Mouse (Mus musculus) embryonic facial prominence, embryonic 11.5 days (tissue): ENCODE data around the gene Mxd4. TPM values are rescaled to one million over a fixed set of nuclear protein-coding genes. Genes with fewer than 3 reads are reported as not detected.

ENCODE experiments used
- ATAC-seq: fragments of 200-750 bp; cut with Nextera tagmentation; replicated peaks from 2 replicates; pipeline ENCODE4 v1.8.0; 2017; ENCODE audit warnings: low read depth; ENCODE audit not compliant: insufficient number of reproducible peaks, low FRiP score, low TSS enrichment
- DNase-seq: peaks from one replicate; pipeline ENCODE4 v3.0.0-alpha.2; 2015; ENCODE audit warnings: low spot score
- H3K27ac ChIP-seq: fragments of 300-500 bp; sonication (generic); replicated peaks from 2 replicates; pipeline ENCODE4 v1.5.1; 2014; ENCODE audit warnings: mild to moderate bottlenecking, low read depth, low read length, control low read depth
- H3K27me3 ChIP-seq: fragments of 300-500 bp; sonication (generic); 2 replicates; pipeline ENCODE4 v1.6.1; 2014; ENCODE audit warnings: mild to moderate bottlenecking, low read length, moderate library complexity, mixed read lengths; ENCODE audit not compliant: control insufficient read depth, insufficient read depth
- H3K36me3 ChIP-seq: fragments of 300-500 bp; sonication (generic); replicated peaks from 2 replicates; pipeline ENCODE4 v1.6.1; 2014; ENCODE audit warnings: low read depth, mild to moderate bottlenecking, low read length, moderate library complexity, mixed read lengths; ENCODE audit not compliant: control insufficient read depth, insufficient read depth
- H3K4me1 ChIP-seq: fragments of 300-500 bp; sonication (generic); 2 replicates; pipeline ENCODE4 v1.6.1; 2014; ENCODE audit warnings: low read length, mixed read lengths; ENCODE audit not compliant: control insufficient read depth, insufficient read depth
- H3K4me2 ChIP-seq: fragments of 300-500 bp; sonication (generic); 2 replicates; pipeline ENCODE4 v1.6.1; 2014; ENCODE audit warnings: low read depth, mild to moderate bottlenecking, control low read depth, low read length, moderate library complexity
- H3K4me3 ChIP-seq: fragments of 300-500 bp; sonication (generic); 2 replicates; pipeline ENCODE4 v1.5.1; 2014; ENCODE audit warnings: low read depth, low read length, control low read depth
- H3K9ac ChIP-seq: fragments of 300-500 bp; sonication (generic); replicated peaks from 2 replicates; pipeline ENCODE4 v1.6.1; 2014; ENCODE audit warnings: mild to moderate bottlenecking, control low read depth, low read length
- H3K9me3 ChIP-seq: fragments of 300-500 bp; sonication (generic); replicated peaks from 2 replicates; pipeline ENCODE4 v1.6.1; 2016; ENCODE audit warnings: mild to moderate bottlenecking, low read length, inconsistent platforms, mixed read lengths; ENCODE audit not compliant: control insufficient read depth
- WGBS: fragments of 180-500 bp; shearing (Covaris S2); extraction: QIAGEN DNeasy Blood & Tissue Kit; methylation state at CpG from one replicate; pipeline ENCODE4 v1.1.7; 2014; 5-methylcytosine and 5-hydroxymethylcytosine counted together
- polyA plus RNA-seq: library from polyadenylated mRNA; unstranded; fragments of >200 nt; fragmentation: Nextera tagmentation; extraction: Ambion mirVana; gene quantifications from 2 replicates; pipeline ENCODE4 v1.2.1, GENCODE M21; 2014

Mxd4 gene
- polyA plus RNA-seq, 1 experiment from 2014 or later: 17.7 TPM

DNA sequence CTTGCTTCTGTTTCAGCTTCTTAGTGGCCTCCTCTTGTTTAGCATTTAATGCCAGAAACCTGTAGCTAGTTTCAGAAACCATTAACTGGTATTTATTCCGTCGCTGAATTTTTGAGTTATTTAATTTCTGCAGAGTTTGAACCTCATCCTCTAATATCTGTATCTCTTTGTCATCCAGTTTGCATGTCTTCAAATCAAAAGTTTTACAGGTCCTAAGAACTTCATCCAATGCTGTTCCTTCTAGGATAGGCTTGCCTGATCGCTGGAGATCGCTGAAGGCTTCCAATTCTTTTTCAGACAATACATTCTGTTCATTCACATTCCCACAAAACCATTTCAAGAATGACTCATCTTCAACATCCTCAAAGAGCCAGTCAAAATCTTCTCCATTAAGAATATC lies 19.7 kb downstream of the Mxd4 start:
- no peak overlapping the region for H3K27ac ChIP-seq
- H3K4me3 ChIP-seq: no peak overlapping the region
- WGBS: 80% methylated on average over 4 of the region's 4 CpGs
- no peaks in the 10 kb centered on the region for H3K27me3 ChIP-seq
- H3K4me1 ChIP-seq: no peaks in the 10 kb centered on the region
- no peaks in the 10 kb centered on the region for H3K9me3 ChIP-seq
- no peak overlapping the region for H3K4me2 ChIP-seq
- no peak for DNase-seq
- H3K36me3 ChIP-seq: no peaks in the 10 kb centered on the region
- no peak for ATAC-seq
- no peak overlapping the region for H3K9ac ChIP-seq

DNA sequence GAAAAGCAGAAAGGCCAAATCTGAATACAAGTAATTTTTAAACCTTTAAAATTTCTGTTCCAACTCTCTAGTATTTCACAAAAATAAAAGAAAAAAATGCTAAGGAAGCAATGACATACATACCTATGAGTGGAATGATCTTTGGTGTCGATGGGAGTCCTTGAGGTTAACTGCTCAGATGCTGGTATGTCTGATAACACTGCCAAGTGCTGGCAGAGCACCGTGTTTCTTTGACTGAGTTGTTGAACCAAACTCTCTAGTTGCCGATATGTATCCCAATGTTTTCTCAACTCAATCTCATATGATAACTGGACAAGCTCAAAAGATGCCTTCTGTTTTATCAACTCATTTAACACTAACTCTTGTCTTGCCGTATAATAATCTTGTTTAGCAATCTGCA lies 21.7 kb downstream of the Mxd4 start:
- H3K4me1 ChIP-seq: no peaks in the 10 kb centered on the region
- ATAC-seq (no peak), DNase-seq (no peak)
- 0 out of 2 replicates have a peak, but pooled peaks cover 2% of the 10 kb centered on the region for H3K36me3 ChIP-seq
- H3K27me3 ChIP-seq: no peaks in the 10 kb centered on the region
- 86% methylated on average over 4 of the region's 4 CpGs for WGBS
- no peak overlapping the region for H3K4me3 ChIP-seq
- no peaks in the 10 kb centered on the region for H3K9me3 ChIP-seq
- no peak overlapping the region for H3K4me2 ChIP-seq
- H3K9ac ChIP-seq: no peak overlapping the region
- no peak overlapping the region for H3K27ac ChIP-seq

DNA sequence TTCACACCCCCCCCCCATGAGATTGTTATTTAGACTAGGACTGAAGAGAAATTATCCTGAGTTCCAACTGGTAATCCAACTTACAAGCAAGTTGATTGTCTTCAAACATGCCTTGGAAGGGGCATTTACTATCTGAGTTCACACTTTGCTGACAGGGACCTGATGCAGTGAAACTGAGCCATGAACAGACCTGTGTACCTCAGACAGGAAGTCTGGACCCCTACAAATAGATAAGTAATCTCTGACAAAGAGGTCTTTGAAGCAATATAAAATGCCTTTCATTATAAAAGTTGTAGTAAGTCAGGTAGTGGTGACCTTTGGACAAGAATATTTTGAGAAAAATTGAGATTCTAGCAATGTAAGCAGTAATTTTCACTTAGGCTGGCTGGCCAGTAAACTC lies 39.0 kb downstream of the Mxd4 start:
- ATAC-seq (no peak), DNase-seq (no peak)
- no peaks in the 10 kb centered on the region for H3K27me3 ChIP-seq
- no peaks in the 10 kb centered on the region for H3K36me3 ChIP-seq
- no peak overlapping the region for H3K4me2 ChIP-seq
- H3K4me3 ChIP-seq: no peak overlapping the region
- no peaks in the 10 kb centered on the region for H3K9me3 ChIP-seq
- H3K27ac ChIP-seq: no peak overlapping the region
- H3K9ac ChIP-seq: no peak overlapping the region
- H3K4me1 ChIP-seq: no peaks in the 10 kb centered on the region

DNA sequence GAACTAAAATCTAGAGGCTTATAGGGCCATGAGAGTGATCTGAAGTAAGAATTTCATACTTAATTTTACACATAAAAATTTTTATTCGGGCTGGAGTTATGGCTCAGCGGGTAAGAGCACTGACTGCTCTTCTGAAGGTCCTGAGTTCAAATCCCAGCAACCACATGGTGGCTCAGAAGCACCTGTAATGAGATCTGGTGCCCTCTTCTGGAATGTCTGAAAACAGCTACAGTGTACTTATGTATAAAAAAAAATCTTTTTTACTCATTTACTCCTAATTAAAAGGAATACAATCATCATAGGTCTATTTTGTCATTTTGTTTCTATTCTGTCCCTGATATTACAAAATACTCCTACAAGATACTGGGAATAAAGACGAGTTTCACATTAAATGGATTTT lies 40.0 kb downstream of the Mxd4 start:
- H3K4me1 ChIP-seq: no peaks in the 10 kb centered on the region
- no peaks in the 10 kb centered on the region for H3K36me3 ChIP-seq
- DNase-seq (no peak), ATAC-seq (no peak)
- no peak overlapping the region for H3K4me2 ChIP-seq
- H3K27ac ChIP-seq: no peak overlapping the region
- no peak overlapping the region for H3K9ac ChIP-seq
- no peaks in the 10 kb centered on the region for H3K9me3 ChIP-seq
- 91% methylated on average over 3 of the region's 3 CpGs for WGBS
- no peaks in the 10 kb centered on the region for H3K27me3 ChIP-seq
- no peak overlapping the region for H3K4me3 ChIP-seq

DNA sequence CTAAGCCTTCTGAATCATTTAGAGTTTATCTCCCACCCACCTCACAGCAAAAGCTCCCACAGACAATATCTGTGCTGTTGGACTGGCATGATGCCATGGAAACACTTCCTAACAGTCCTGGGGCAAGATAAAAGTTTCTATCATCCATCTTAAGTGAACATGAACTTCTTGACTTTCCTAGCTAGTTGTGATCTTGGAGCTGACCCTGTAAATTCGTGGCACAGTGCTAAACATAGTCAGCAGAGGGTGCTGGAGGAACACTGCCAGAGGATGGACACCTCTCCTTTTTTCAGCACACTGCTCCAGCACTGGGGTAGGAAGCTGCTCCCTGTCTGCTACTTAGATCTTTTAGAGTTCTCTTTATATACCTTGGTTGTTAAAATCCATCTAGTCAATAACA lies 47.8 kb downstream of the Mxd4 start:
- WGBS: 8% methylated on average over 1 of the region's 1 CpGs
- DNase-seq: peak; percentile 24

DNA sequence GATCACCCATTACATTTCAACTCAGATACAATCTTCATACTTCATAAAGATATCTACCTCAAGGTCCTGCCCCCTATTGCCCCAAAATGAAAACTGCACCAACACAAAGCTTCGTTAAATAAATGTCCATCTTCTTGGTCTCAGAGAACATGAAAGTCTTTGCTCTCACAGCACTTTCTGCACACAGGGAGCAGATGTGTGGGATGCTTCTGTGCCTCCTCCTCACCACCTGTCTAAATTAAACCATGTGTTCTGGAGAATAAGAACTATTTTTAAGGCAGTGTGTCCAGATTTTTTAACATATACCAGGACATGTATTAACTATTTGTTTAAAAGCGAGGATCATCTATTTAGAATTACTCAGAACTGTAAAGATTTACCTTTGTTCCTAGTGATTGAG lies 54.8 kb downstream of the Mxd4 start:
- Histone ChIP-seq H3K27me3 (no peaks in the 10 kb centered on the region), H3K36me3 (no peaks in the 10 kb centered on the region), H3K4me2 (no peak overlapping the region), H3K4me1 (no peaks in the 10 kb centered on the region), H3K27ac (no peak overlapping the region), H3K9ac (no peak overlapping the region), H3K4me3 (no peak overlapping the region), H3K9me3 (no peaks in the 10 kb centered on the region)
- ATAC-seq: no peak
- 78% methylated on average over 2 of the region's 2 CpGs for WGBS
- no peak for DNase-seq

More for the DNA sequence above, 47.8 kb downstream of the Mxd4 start:
- no peak overlapping the region for H3K4me3 ChIP-seq
- H3K4me1 ChIP-seq: no peaks in the 10 kb centered on the region
- ATAC-seq: no peak
- H3K27ac ChIP-seq: no peak overlapping the region
- no peak overlapping the region for H3K4me2 ChIP-seq
- H3K9me3 ChIP-seq: no peaks in the 10 kb centered on the region
- H3K9ac ChIP-seq: no peak overlapping the region
- no peaks in the 10 kb centered on the region for H3K27me3 ChIP-seq
- H3K36me3 ChIP-seq: no peaks in the 10 kb centered on the region

DNA sequence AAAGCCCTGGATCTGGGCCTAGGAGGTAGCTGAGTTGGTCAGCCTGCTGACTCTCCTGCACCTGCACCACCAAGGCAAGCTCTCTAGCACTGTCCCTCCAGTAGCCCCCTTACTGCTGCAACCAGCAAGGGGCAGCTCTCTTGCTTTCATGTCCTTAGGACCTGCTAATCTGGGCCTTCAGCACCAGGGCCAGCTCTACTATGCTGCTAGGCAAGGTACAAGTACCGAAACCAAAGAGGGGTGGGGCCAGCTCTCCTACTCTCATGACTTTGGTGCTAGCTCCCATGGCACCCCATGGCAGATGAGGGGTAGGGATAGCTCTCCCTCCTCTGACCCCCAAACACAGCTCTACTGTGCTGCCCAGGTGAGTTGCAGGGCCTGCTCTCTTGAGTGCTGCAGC lies 63.4 kb downstream of the Mxd4 start:
- no peaks in the 10 kb centered on the region for H3K4me1 ChIP-seq
- DNase-seq: peak; percentile 6
- no peak overlapping the region for H3K4me2 ChIP-seq
- H3K9me3 ChIP-seq: no peaks in the 10 kb centered on the region
- H3K36me3 ChIP-seq: no peaks in the 10 kb centered on the region
- no peak for ATAC-seq
- H3K4me3 ChIP-seq: no peak overlapping the region
- H3K27ac ChIP-seq: no peak overlapping the region
- H3K27me3 ChIP-seq: no peaks in the 10 kb centered on the region
- no peak overlapping the region for H3K9ac ChIP-seq
- 22% methylated on average over 1 of the region's 1 CpGs for WGBS
